Mouse (Mus musculus): ENCODE data around the gene Nol3.

Gene Nol3

GRCm38 (mm10) chr8:105264024-105264982 lies 11.6 kb upstream of the Nol3 start, which contains the start of the genes Tradd and Fbxl8:
Tradd (minus strand) TSS chr8:105264609.
Fbxl8 (plus strand) TSS chr8:105264648.
- DNase-seq, result peak; percentile 88

GRCm38 (mm10) chr8:105265128-105265527 lies 10.8 kb upstream of the Nol3 start:
- peak; percentile 41 for DNase-seq

GRCm38 (mm10) chr8:105266775-105267174 lies 9.2 kb upstream of the Nol3 start:
- DNase-seq, result no peak

GRCm38 (mm10) chr8:105268342-105269074 lies 7.4 kb upstream of the Nol3 start:
- peak; percentile 66 for DNase-seq

GRCm38 (mm10) chr8:105269075-105269458 lies 6.9 kb upstream of the Nol3 start:
- peak; percentile 57 for DNase-seq

GRCm38 (mm10) chr8:105269461-105269947 lies 6.4 kb upstream of the Nol3 start, which contains the start of gene Hsf4:
Hsf4 (plus strand) TSS chr8:105269801.
- peak; percentile 76 for DNase-seq

GRCm38 (mm10) chr8:105270101-105270915 lies 5.6 kb upstream of the Nol3 start:
- DNase-seq, result no peak

GRCm38 (mm10) chr8:105270916-105271186 lies 5.1 kb upstream of the Nol3 start:
- no peak for DNase-seq

GRCm38 (mm10) chr8:105275387-105275786 lies 553 bp upstream of the Nol3 start:
- no peak for DNase-seq

GRCm38 (mm10) chr8:105276292-105277120 lies 566 bp downstream of the Nol3 start:
- peak; percentile 78 for DNase-seq

GRCm38 (mm10) chr8:105278911-105279334 lies 3.0 kb downstream of the Nol3 start:
- DNase-seq, result peak; percentile 81

- no peak for DNase-seq
Observed at GRCm38 (mm10) chr8:105280567-105280966, 4.6 kb downstream of the Nol3 start.

GRCm38 (mm10) chr8:105281821-105282220 lies 5.9 kb downstream of the Nol3 start:
- no peak for DNase-seq

- DNase-seq, result no peak
Observed at GRCm38 (mm10) chr8:105282239-105282638, 6.3 kb downstream of the Nol3 start.

GRCm38 (mm10) chr8:105283074-105283473 lies 7.1 kb downstream of the Nol3 start:
- DNase-seq, result peak; percentile 71

GRCm38 (mm10) chr8:105285514-105285913 lies 9.6 kb downstream of the Nol3 start:
- DNase-seq, result no peak

GRCm38 (mm10) chr8:105286907-105287306 lies 11.0 kb downstream of the Nol3 start:
- DNase-seq, result no peak

GRCm38 (mm10) chr8:105288231-105288630 lies 12.3 kb downstream of the Nol3 start:
- no peak for DNase-seq

- peak; percentile 96 for DNase-seq
Observed at GRCm38 (mm10) chr8:105288958-105289732, 13.2 kb downstream of the Nol3 start.

- peak; percentile 64 for DNase-seq
Observed at GRCm38 (mm10) chr8:105289805-105290460, 14.0 kb downstream of the Nol3 start, which contains the start of gene 4931428F04Rik. 4931428F04Rik (minus strand) TSS chr8:105289864.
